Mouse (Mus musculus): ENCODE measurements around the gene 4921509C19Rik. TPM values are rescaled to one million over a fixed set of nuclear protein-coding genes. Genes with fewer than 3 reads are reported as not detected.

4921509C19Rik gene
- polyA plus RNA-seq (2021; fragmentation: Nextera tagmentation), result not detected in 2 replicates
- long read RNA-seq, experiment 1, result 0 reads
- long read RNA-seq, experiment 2, result 0 reads

GRCm38 (mm10) chr2:151476053-151476452, at the start of gene 4921509C19Rik:
Gene 4921509C19Rik (minus strand): TSS chr2:151476153.

GRCm38 (mm10) chr2:151494035-151494803, 18.3 kb upstream of the 4921509C19Rik start, which contains the start of gene Nsfl1c:
Gene Nsfl1c (plus strand): TSS chr2:151494182.

Other genes starting within 250 kb of the 4921509C19Rik start
- 82.5 and 97.2 TPM in 2 replicates for gene Nsfl1c, start 18.0 kb upstream of the 4921509C19Rik start, polyA plus RNA-seq (2021; fragmentation: Nextera tagmentation)
- 1,292 and 1,361 TPM in 2 replicates for gene Fkbp1a, start 66.3 kb upstream of the 4921509C19Rik start, polyA plus RNA-seq (2021; fragmentation: Nextera tagmentation)
- gene Sdcbp2, start 96.5 kb upstream of the 4921509C19Rik start, polyA plus RNA-seq (2021; fragmentation: Nextera tagmentation), result 2.2 TPM in 2 replicates
- 75.6 and 102 TPM in 2 replicates for gene Snph, start 156.4 kb upstream of the 4921509C19Rik start, polyA plus RNA-seq (2021; fragmentation: Nextera tagmentation)
- gene Rad21l, start 192.4 kb upstream of the 4921509C19Rik start, polyA plus RNA-seq (2021; fragmentation: Nextera tagmentation), result 0.14 and 0.16 TPM in 2 replicates
- 6.7 and 7.1 TPM in 2 replicates for gene Tmem74b, start 225.9 kb upstream of the 4921509C19Rik start, polyA plus RNA-seq (2021; fragmentation: Nextera tagmentation)

Data from layer of hippocampus, adult 6 months (tissue).